Mouse (Mus musculus): ENCODE data around the gene Nab1. TPM values are rescaled to one million over a fixed set of nuclear protein-coding genes. Genes with fewer than 3 reads are reported as not detected.

Nab1 gene
- polyA plus RNA-seq, 1 experiment from 2014 or later, result 9.4 TPM

GRCm38 (mm10) chr1:52515249-52515648, 14.8 kb upstream of the Nab1 start:
- Histone ChIP-seq H3K27ac (no peak overlapping the region), H3K36me3 (no peaks in the 10 kb centered on the region), H3K4me1 (replicated peaks) (no peaks in the 10 kb centered on the region), H3K4me3 (replicated peaks) (no peak overlapping the region), H3K4me2 (no peak overlapping the region), H3K9me3 (no peaks in the 10 kb centered on the region), H3K27me3 (no peaks in the 10 kb centered on the region), H3K9ac (replicated peaks) (no peak overlapping the region)
- no peak for ATAC-seq (ENCODE audit: insufficient number of reproducible peaks, insufficient read depth, low FRiP score, low TSS enrichment, low read depth)
- WGBS, result 84% methylated on average over 3 of the region's 3 CpGs

- H3K9me3 ChIP-seq, result no peaks in the 10 kb centered on the region
- no peaks in the 10 kb centered on the region for H3K36me3 ChIP-seq
- WGBS, result 86% methylated on average over 1 of the region's 1 CpGs
- H3K9ac ChIP-seq (replicated peaks), result no peak overlapping the region
- H3K4me2 ChIP-seq, result no peak overlapping the region
- no peaks in the 10 kb centered on the region for H3K4me1 ChIP-seq (replicated peaks)
- no peak for ATAC-seq (ENCODE audit: insufficient number of reproducible peaks, insufficient read depth, low FRiP score, low TSS enrichment, low read depth)
- H3K4me3 ChIP-seq (replicated peaks), result no peak overlapping the region
- H3K27me3 ChIP-seq, result no peaks in the 10 kb centered on the region
- no peak overlapping the region for H3K27ac ChIP-seq
Measured at GRCm38 (mm10) chr1:52511788-52512425, 11.4 kb upstream of the Nab1 start.

- 44% methylated on average over 1 of the region's 1 CpGs for WGBS
- H3K36me3 ChIP-seq, result no peaks in the 10 kb centered on the region
- no peak for ATAC-seq (ENCODE audit: insufficient number of reproducible peaks, insufficient read depth, low FRiP score, low TSS enrichment, low read depth)
Measured at GRCm38 (mm10) chr1:52506211-52506610, 5.7 kb upstream of the Nab1 start.

GRCm38 (mm10) chr1:52502296-52502695, 1.8 kb upstream of the Nab1 start:
- no peaks in the 10 kb centered on the region for H3K36me3 ChIP-seq
- no peak overlapping the region for H3K4me2 ChIP-seq
- no peak for ATAC-seq (ENCODE audit: insufficient number of reproducible peaks, insufficient read depth, low FRiP score, low TSS enrichment, low read depth)
- peaks cover 5% of the 10 kb centered on the region; the same call in 1 of the 2 replicates for H3K4me1 ChIP-seq (replicated peaks)
- no peaks in the 10 kb centered on the region for H3K9me3 ChIP-seq
- H3K27ac ChIP-seq, result no peak overlapping the region
- no peak overlapping the region for H3K4me3 ChIP-seq (replicated peaks)
- H3K9ac ChIP-seq (replicated peaks), result no peak overlapping the region
- no peaks in the 10 kb centered on the region for H3K27me3 ChIP-seq
- 53% methylated on average over 4 of the region's 4 CpGs for WGBS

More at GRCm38 (mm10) chr1:52506211-52506610, 5.7 kb upstream of the Nab1 start:
- no peak overlapping the region for H3K9ac ChIP-seq (replicated peaks)
- 0 out of 2 replicates have a peak, but pooled peaks cover 5% of the 10 kb centered on the region for H3K4me1 ChIP-seq (replicated peaks)
- no peaks in the 10 kb centered on the region for H3K9me3 ChIP-seq
- H3K27me3 ChIP-seq, result no peaks in the 10 kb centered on the region
- no peak overlapping the region for H3K4me3 ChIP-seq (replicated peaks)
- no peak overlapping the region for H3K4me2 ChIP-seq
- no peak overlapping the region for H3K27ac ChIP-seq

- no peak overlapping the region for H3K27ac ChIP-seq
- 58% methylated on average over 10 of the region's 10 CpGs for WGBS
Measured at GRCm38 (mm10) chr1:52501688-52502133, 1.2 kb upstream of the Nab1 start.

GRCm38 (mm10) chr1:52501090-52501489, 611 bp upstream of the Nab1 start:
- Histone ChIP-seq H3K4me3 (replicated peaks) (peak overlapping the region; percentile 81; the same call in 1 of the 2 replicates), H3K36me3 (no peaks in the 10 kb centered on the region), H3K27ac (no peak overlapping the region), H3K27me3 (no peaks in the 10 kb centered on the region), H3K9ac (replicated peaks) (no peak overlapping the region), H3K4me1 (replicated peaks) (peaks cover 5% of the 10 kb centered on the region; the same call in 1 of the 2 replicates), H3K9me3 (no peaks in the 10 kb centered on the region), H3K4me2 (peak overlapping the region; percentile 79)
- WGBS, result 53% methylated on average over 1 of the region's 1 CpGs
- no peak for ATAC-seq (ENCODE audit: insufficient number of reproducible peaks, insufficient read depth, low FRiP score, low TSS enrichment, low read depth)

More at GRCm38 (mm10) chr1:52501688-52502133, 1.2 kb upstream of the Nab1 start:
- Histone ChIP-seq H3K9me3 (no peaks in the 10 kb centered on the region), H3K4me1 (replicated peaks) (peaks cover 5% of the 10 kb centered on the region; the same call in 1 of the 2 replicates), H3K4me3 (replicated peaks) (no peak overlapping the region), H3K4me2 (no peak overlapping the region), H3K27me3 (no peaks in the 10 kb centered on the region), H3K36me3 (no peaks in the 10 kb centered on the region), H3K9ac (replicated peaks) (no peak overlapping the region)
- ATAC-seq (ENCODE audit: insufficient number of reproducible peaks, insufficient read depth, low FRiP score, low TSS enrichment, low read depth), result no peak

- no peaks in the 10 kb centered on the region for H3K9me3 ChIP-seq
- H3K4me3 ChIP-seq (replicated peaks), result peak overlapping the region; percentile 81
- H3K36me3 ChIP-seq, result no peaks in the 10 kb centered on the region
- peak; percentile 71; the same call in 1 of the 2 replicates for ATAC-seq (ENCODE audit: insufficient number of reproducible peaks, insufficient read depth, low FRiP score, low TSS enrichment, low read depth)
- under 1% methylated on average over 49 of the region's 68 CpGs for WGBS
- no peaks in the 10 kb centered on the region for H3K27me3 ChIP-seq
- H3K4me2 ChIP-seq, result peak overlapping the region; percentile 79
- peak overlapping the region; percentile 57; the same call in 1 of the 2 replicates for H3K27ac ChIP-seq
- H3K4me1 ChIP-seq (replicated peaks), result peaks cover 5% of the 10 kb centered on the region; the same call in 1 of the 2 replicates
- H3K9ac ChIP-seq (replicated peaks), result peak overlapping the region; percentile 82
Measured at GRCm38 (mm10) chr1:52499601-52500313, 722 bp downstream of the Nab1 start.

GRCm38 (mm10) chr1:52498786-52499450, 1.6 kb downstream of the Nab1 start:
- H3K9ac ChIP-seq (replicated peaks), result no peak overlapping the region
- ATAC-seq (ENCODE audit: insufficient number of reproducible peaks, insufficient read depth, low FRiP score, low TSS enrichment, low read depth), result no peak
- H3K4me3 ChIP-seq (replicated peaks), result peak overlapping the region; percentile 81
- H3K36me3 ChIP-seq, result no peaks in the 10 kb centered on the region
- peak overlapping the region; percentile 79 for H3K4me2 ChIP-seq
- no peak overlapping the region for H3K27ac ChIP-seq
- H3K4me1 ChIP-seq (replicated peaks), result peaks cover 5% of the 10 kb centered on the region; the same call in 1 of the 2 replicates
- no peaks in the 10 kb centered on the region for H3K27me3 ChIP-seq
- 19% methylated on average over 6 of the region's 6 CpGs for WGBS
- no peaks in the 10 kb centered on the region for H3K9me3 ChIP-seq

GRCm38 (mm10) chr1:52489538-52490181, 10.8 kb downstream of the Nab1 start:
- WGBS, result 68% methylated on average over 7 of the region's 7 CpGs
- no peak overlapping the region for H3K27ac ChIP-seq
- peak; percentile 37; the same call in 1 of the 2 replicates for ATAC-seq (ENCODE audit: insufficient number of reproducible peaks, insufficient read depth, low FRiP score, low TSS enrichment, low read depth)
- H3K4me3 ChIP-seq (replicated peaks), result no peak overlapping the region
- H3K9me3 ChIP-seq, result no peaks in the 10 kb centered on the region
- peaks cover 3% of the 10 kb centered on the region; the same call in 1 of the 2 replicates for H3K4me1 ChIP-seq (replicated peaks)
- H3K27me3 ChIP-seq, result no peaks in the 10 kb centered on the region
- H3K36me3 ChIP-seq, result no peaks in the 10 kb centered on the region; the same call in 1 of the 2 replicates
- H3K9ac ChIP-seq (replicated peaks), result no peak overlapping the region
- no peak overlapping the region for H3K4me2 ChIP-seq

GRCm38 (mm10) chr1:52484980-52485379, 15.5 kb downstream of the Nab1 start:
- Histone ChIP-seq H3K4me1 (replicated peaks) (peaks cover 3% of the 10 kb centered on the region; the same call in 1 of the 2 replicates), H3K36me3 (no peaks in the 10 kb centered on the region; the same call in 1 of the 2 replicates), H3K4me2 (no peak overlapping the region), H3K4me3 (replicated peaks) (no peak overlapping the region), H3K27me3 (no peaks in the 10 kb centered on the region), H3K9me3 (no peaks in the 10 kb centered on the region), H3K9ac (replicated peaks) (no peak overlapping the region), H3K27ac (no peak overlapping the region)
- ATAC-seq (ENCODE audit: insufficient number of reproducible peaks, insufficient read depth, low FRiP score, low TSS enrichment, low read depth), result no peak
- WGBS, result 90% methylated on average over 4 of the region's 4 CpGs
